Mouse (Mus musculus) lung, postnatal 14 days (tissue): ENCODE results near the gene Mkrn2.
"Not testable (repeated sequence)": the region's sequence is repeated elsewhere in the genome, so short reads cannot be mapped to it uniquely, and the experiment has no call there.

Experiments used
- DNase-seq: peaks from one replicate; pipeline ENCODE4 v3.0.0; 2021

Gene Mkrn2

GRCm38 (mm10) chr6:115609121-115609520 lies 7.4 kb downstream of the Mkrn2 start:
- DNase-seq: peak; percentile 22

GRCm38 (mm10) chr6:115610301-115610700 lies 8.6 kb downstream of the Mkrn2 start:
- no peak for DNase-seq

GRCm38 (mm10) chr6:115613793-115614192 lies 12.1 kb downstream of the Mkrn2 start:
- DNase-seq: no peak

- no peak for DNase-seq
Observed at GRCm38 (mm10) chr6:115615983-115616382, 14.3 kb downstream of the Mkrn2 start.

GRCm38 (mm10) chr6:115619818-115620217 lies 18.1 kb downstream of the Mkrn2 start:
- DNase-seq: no peak

GRCm38 (mm10) chr6:115620942-115621341 lies 19.2 kb downstream of the Mkrn2 start:
- DNase-seq: no peak

- DNase-seq: no peak
Observed at GRCm38 (mm10) chr6:115626121-115626520, 24.4 kb downstream of the Mkrn2 start.

- DNase-seq: no peak
Observed at GRCm38 (mm10) chr6:115631056-115631795, 29.5 kb downstream of the Mkrn2 start.

GRCm38 (mm10) chr6:115634015-115634414 lies 32.3 kb downstream of the Mkrn2 start:
- no peak for DNase-seq

GRCm38 (mm10) chr6:115638188-115638587 lies 36.5 kb downstream of the Mkrn2 start:
- not testable (repeated sequence) for DNase-seq

GRCm38 (mm10) chr6:115643315-115643714 lies 41.6 kb downstream of the Mkrn2 start:
- no peak for DNase-seq

GRCm38 (mm10) chr6:115649792-115650365 lies 48.2 kb downstream of the Mkrn2 start:
- DNase-seq: no peak

- DNase-seq: peak; percentile 6
Observed at GRCm38 (mm10) chr6:115650476-115651427, 49.0 kb downstream of the Mkrn2 start.

GRCm38 (mm10) chr6:115651719-115652118 lies 50.0 kb downstream of the Mkrn2 start:
- DNase-seq: no peak

GRCm38 (mm10) chr6:115653939-115654338 lies 52.2 kb downstream of the Mkrn2 start:
- DNase-seq: no peak

- DNase-seq: no peak
Observed at GRCm38 (mm10) chr6:115658802-115659201, 57.1 kb downstream of the Mkrn2 start.

GRCm38 (mm10) chr6:115664268-115664667 lies 62.6 kb downstream of the Mkrn2 start:
- DNase-seq: no peak

- DNase-seq: peak; percentile 31
Observed at GRCm38 (mm10) chr6:115666641-115667040, 64.9 kb downstream of the Mkrn2 start.
